Mouse (Mus musculus): ENCODE data around the gene Slc16a7. TPM values are rescaled to one million over a fixed set of nuclear protein-coding genes. Genes with fewer than 3 reads are reported as not detected.

Gene Slc16a7
- polyA plus RNA-seq, 1 experiment from 2014 or later: 7.5 TPM

GRCm38 (mm10) chr10:125184146-125184545, 205.1 kb downstream of the Slc16a7 start:
- no peak for ATAC-seq (replicated peaks; ENCODE audit: low FRiP score)
- Histone ChIP-seq H3K4me2 (no peak overlapping the region), H3K9ac (ENCODE audit: low read depth, low read length) (no peak overlapping the region), H3K4me3 (ENCODE audit: low read depth, low read length) (no peak overlapping the region), H3K27ac (ENCODE audit: low read depth, low read length) (no peak overlapping the region), H3K4me1 (replicated peaks; ENCODE audit: control insufficient read depth, insufficient read depth, low read length) (no peaks in the 10 kb centered on the region), H3K36me3 (ENCODE audit: control insufficient read depth, insufficient read depth, low read length) (no peaks in the 10 kb centered on the region), H3K9me3 (ENCODE audit: control insufficient read depth, low read length) (no peaks in the 10 kb centered on the region), H3K27me3 (replicated peaks; ENCODE audit: control insufficient read depth, insufficient read depth, low read length) (no peaks in the 10 kb centered on the region)
- DNase-seq (ENCODE audit: low spot score): no peak
- WGBS: 57% methylated on average over 5 of the region's 5 CpGs

DNA sequence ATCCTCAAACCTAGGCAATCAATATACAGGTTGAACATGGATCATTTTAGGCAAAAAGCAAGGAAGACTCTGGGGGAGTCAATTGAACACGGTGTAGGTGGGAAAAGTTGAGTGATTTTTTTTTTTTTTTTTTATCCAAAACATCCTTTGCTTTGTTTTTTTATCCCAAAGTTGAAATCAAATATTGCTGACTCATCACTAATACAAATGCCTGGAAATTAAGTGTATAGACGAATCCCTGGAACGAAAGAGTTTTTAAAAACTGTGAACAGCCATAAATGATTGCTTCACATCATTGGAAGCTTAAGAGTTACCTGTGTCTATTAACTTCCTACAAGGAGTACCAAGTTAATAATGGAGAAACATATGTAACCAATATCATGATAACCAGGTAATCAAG, 206.7 kb downstream of the Slc16a7 start:
- WGBS: 85% methylated on average over 3 of the region's 3 CpGs
- Histone ChIP-seq H3K4me3 (ENCODE audit: low read depth, low read length) (no peak overlapping the region), H3K27ac (ENCODE audit: low read depth, low read length) (no peak overlapping the region), H3K27me3 (replicated peaks; ENCODE audit: control insufficient read depth, insufficient read depth, low read length) (no peaks in the 10 kb centered on the region), H3K9me3 (ENCODE audit: control insufficient read depth, low read length) (no peaks in the 10 kb centered on the region), H3K4me1 (replicated peaks; ENCODE audit: control insufficient read depth, insufficient read depth, low read length) (no peaks in the 10 kb centered on the region), H3K36me3 (ENCODE audit: control insufficient read depth, insufficient read depth, low read length) (no peaks in the 10 kb centered on the region), H3K4me2 (no peak overlapping the region), H3K9ac (ENCODE audit: low read depth, low read length) (no peak overlapping the region)
- DNase-seq (ENCODE audit: low spot score) (no peak), ATAC-seq (replicated peaks; ENCODE audit: low FRiP score) (no peak)

- H3K4me3 ChIP-seq (ENCODE audit: low read depth, low read length): no peak overlapping the region
- H3K9me3 ChIP-seq (ENCODE audit: control insufficient read depth, low read length): no peaks in the 10 kb centered on the region
- ATAC-seq (replicated peaks; ENCODE audit: low FRiP score): no peak
- H3K4me1 ChIP-seq (replicated peaks; ENCODE audit: control insufficient read depth, insufficient read depth, low read length): no peaks in the 10 kb centered on the region
- no peak for DNase-seq (ENCODE audit: low spot score)
- H3K9ac ChIP-seq (ENCODE audit: low read depth, low read length): no peak overlapping the region
- no peak overlapping the region for H3K4me2 ChIP-seq
- no peaks in the 10 kb centered on the region for H3K36me3 ChIP-seq (ENCODE audit: control insufficient read depth, insufficient read depth, low read length)
- 83% methylated on average over 2 of the region's 2 CpGs for WGBS
- H3K27me3 ChIP-seq (replicated peaks; ENCODE audit: control insufficient read depth, insufficient read depth, low read length): no peaks in the 10 kb centered on the region
- no peak overlapping the region for H3K27ac ChIP-seq (ENCODE audit: low read depth, low read length)
Observed at GRCm38 (mm10) chr10:125177782-125178181, 211.5 kb downstream of the Slc16a7 start.

DNA sequence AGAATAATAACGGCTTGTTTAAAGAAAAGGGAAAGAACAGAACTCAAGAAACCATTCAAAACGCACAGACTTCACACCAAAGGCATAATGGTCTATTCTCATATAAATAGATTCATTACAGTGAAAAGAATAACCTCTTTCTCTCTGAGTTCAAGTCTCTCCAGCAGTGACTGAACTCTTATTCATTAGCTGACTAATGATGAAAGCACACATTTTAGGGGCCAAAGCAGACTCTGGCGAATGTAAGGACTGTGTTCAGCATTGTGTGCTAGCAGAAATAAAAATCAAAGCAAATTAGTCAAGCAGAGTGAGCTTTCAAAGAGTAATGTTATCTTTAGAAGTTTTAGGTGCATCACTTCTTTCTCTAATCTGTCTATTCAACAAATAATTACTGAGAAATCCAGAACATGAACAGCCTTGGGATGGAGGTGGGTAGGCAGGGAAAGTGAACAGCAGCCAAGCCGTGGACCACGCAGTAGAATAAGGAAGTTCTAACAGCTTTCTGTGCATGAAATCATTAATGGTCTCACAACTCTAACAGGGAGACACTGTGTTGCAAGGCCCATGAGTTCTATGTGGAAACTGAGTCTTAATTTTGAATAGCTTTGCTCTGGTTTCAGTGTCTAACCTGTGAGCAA, 214.1 kb downstream of the Slc16a7 start:
- no peak for DNase-seq (ENCODE audit: low spot score)
- H3K36me3 ChIP-seq (ENCODE audit: control insufficient read depth, insufficient read depth, low read length): no peaks in the 10 kb centered on the region
- no peaks in the 10 kb centered on the region for H3K4me1 ChIP-seq (replicated peaks; ENCODE audit: control insufficient read depth, insufficient read depth, low read length)
- H3K27me3 ChIP-seq (replicated peaks; ENCODE audit: control insufficient read depth, insufficient read depth, low read length): no peaks in the 10 kb centered on the region
- H3K4me3 ChIP-seq (ENCODE audit: low read depth, low read length): no peak overlapping the region
- WGBS: 72% methylated on average over 5 of the region's 5 CpGs
- H3K4me2 ChIP-seq: no peak overlapping the region
- H3K27ac ChIP-seq (ENCODE audit: low read depth, low read length): no peak overlapping the region
- no peak for ATAC-seq (replicated peaks; ENCODE audit: low FRiP score)
- H3K9me3 ChIP-seq (ENCODE audit: control insufficient read depth, low read length): no peaks in the 10 kb centered on the region
- no peak overlapping the region for H3K9ac ChIP-seq (ENCODE audit: low read depth, low read length)

DNA sequence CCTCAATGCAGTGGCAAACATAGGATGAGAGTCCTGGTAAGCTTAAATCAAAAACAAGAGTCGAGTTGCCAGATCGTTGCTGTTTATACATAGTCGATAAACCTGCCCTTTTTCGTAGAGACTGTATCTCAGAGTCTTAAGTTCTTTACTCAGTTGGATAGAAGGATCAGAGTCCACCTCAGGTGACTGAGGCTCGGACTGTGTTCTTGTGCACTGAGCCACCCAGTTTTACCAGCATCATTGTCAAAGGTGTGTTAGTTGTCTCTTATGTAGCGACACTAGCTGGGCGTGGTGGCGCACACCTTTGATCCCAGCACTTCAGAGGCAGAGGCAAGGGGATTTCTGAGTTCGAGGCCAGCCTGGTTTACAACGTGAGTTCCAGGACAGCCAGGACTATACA, 217.6 kb downstream of the Slc16a7 start:
- no peaks in the 10 kb centered on the region for H3K4me1 ChIP-seq (replicated peaks; ENCODE audit: control insufficient read depth, insufficient read depth, low read length)
- H3K4me2 ChIP-seq: no peak overlapping the region
- ATAC-seq (replicated peaks; ENCODE audit: low FRiP score): no peak
- DNase-seq (ENCODE audit: low spot score): no peak
- no peak overlapping the region for H3K9ac ChIP-seq (ENCODE audit: low read depth, low read length)
- no peaks in the 10 kb centered on the region for H3K9me3 ChIP-seq (ENCODE audit: control insufficient read depth, low read length)
- H3K27me3 ChIP-seq (replicated peaks; ENCODE audit: control insufficient read depth, insufficient read depth, low read length): no peaks in the 10 kb centered on the region
- no peak overlapping the region for H3K4me3 ChIP-seq (ENCODE audit: low read depth, low read length)
- no peaks in the 10 kb centered on the region for H3K36me3 ChIP-seq (ENCODE audit: control insufficient read depth, insufficient read depth, low read length)
- 81% methylated on average over 10 of the region's 10 CpGs for WGBS
- H3K27ac ChIP-seq (ENCODE audit: low read depth, low read length): no peak overlapping the region

DNA sequence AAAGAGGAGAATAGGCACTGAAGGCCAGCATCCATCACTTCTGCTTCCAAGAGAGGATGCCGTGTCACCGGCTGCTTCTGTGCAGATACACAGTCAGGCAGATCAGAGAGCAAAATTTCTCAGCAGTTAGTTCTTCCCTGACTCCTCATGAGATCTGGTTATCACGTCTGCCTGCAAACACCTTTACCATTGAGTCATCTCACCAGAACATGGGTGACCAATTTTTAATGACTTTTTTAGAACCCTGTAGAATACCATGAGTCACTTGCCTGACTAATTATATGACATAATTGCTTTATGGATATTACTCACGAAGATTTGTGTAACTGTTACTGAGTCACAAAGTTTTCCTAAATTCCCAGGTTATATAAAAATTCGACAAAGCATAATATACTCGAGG, 218.1 kb downstream of the Slc16a7 start:
- Histone ChIP-seq H3K4me1 (replicated peaks; ENCODE audit: control insufficient read depth, insufficient read depth, low read length) (no peaks in the 10 kb centered on the region), H3K4me2 (no peak overlapping the region), H3K9me3 (ENCODE audit: control insufficient read depth, low read length) (no peaks in the 10 kb centered on the region), H3K27me3 (replicated peaks; ENCODE audit: control insufficient read depth, insufficient read depth, low read length) (no peaks in the 10 kb centered on the region), H3K4me3 (ENCODE audit: low read depth, low read length) (no peak overlapping the region), H3K36me3 (ENCODE audit: control insufficient read depth, insufficient read depth, low read length) (no peaks in the 10 kb centered on the region), H3K9ac (ENCODE audit: low read depth, low read length) (no peak overlapping the region), H3K27ac (ENCODE audit: low read depth, low read length) (no peak overlapping the region)
- DNase-seq (ENCODE audit: low spot score) (no peak), ATAC-seq (replicated peaks; ENCODE audit: low FRiP score) (no peak)
- WGBS: 84% methylated on average over 6 of the region's 6 CpGs

Data from liver, embryonic 11.5 days (tissue).